Mouse (Mus musculus): ENCODE results near the gene Ube2t.

DNA sequence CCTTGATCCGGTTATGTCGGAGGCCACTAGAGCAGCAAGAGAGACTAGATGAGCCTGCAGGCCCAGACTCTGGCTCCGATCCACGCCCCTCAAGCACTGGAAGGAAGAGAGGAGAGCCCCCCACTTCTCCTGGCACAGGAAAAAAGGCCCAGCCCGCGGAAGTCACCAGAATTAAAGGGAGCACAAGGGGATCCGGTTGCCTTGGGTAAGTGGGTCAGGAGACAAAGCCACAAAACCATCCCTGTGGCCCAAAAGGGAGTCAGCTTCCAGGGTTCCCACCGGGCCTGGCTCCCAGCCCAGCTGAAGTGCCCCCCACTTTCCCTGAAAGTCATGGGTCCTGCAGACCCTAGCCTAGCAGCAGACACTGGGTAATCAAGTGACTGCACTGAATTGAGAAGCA is 35.9 kb downstream of the Ube2t start:
- no peak for TF ChIP-seq CTCF (IDR thresholded peaks at IDR 0.05; ENCODE audit: extremely low read depth, insufficient read length, insufficient replicate concordance, low read depth, low read length)
- no peak for TF ChIP-seq POLR2A (IDR thresholded peaks at IDR 0.05; ENCODE audit: low read depth, low read length)

All from small intestine, adult 2 months (tissue).